Mouse (Mus musculus): ENCODE data around the gene Lhx9. TPM values are rescaled to one million over a fixed set of nuclear protein-coding genes. Genes with fewer than 3 reads are reported as not detected.
"Not testable (repeated sequence)": the region's sequence is repeated elsewhere in the genome, so short reads cannot be mapped to it uniquely, and the experiment has no call there.

Lhx9 gene
- polyA plus RNA-seq (2012; rRNA removed), result 0.10 and 0.87 TPM in 2 replicates

GRCm38 (mm10) chr1:138848511-138849109 is at the start of gene Lhx9:
Lhx9 (minus strand) TSS chr1:138848577.
- TF ChIP-seq POLR2A (IDR thresholded peaks at IDR 0.05; ENCODE audit: extremely low read depth, insufficient read depth, low read length), result no peak
- no peak for TF ChIP-seq CTCF (IDR thresholded peaks at IDR 0.05; ENCODE audit: extremely low read depth, insufficient read depth, low read length)
- Histone ChIP-seq H3K4me1 (ENCODE audit: control insufficient read depth, insufficient read depth, low read length) (no peaks in the 10 kb centered on the region), H3K4me3 (ENCODE audit: insufficient read depth, low read length) (no peak within 1 kb of the TSS; the same call in 1 of the 2 replicates), H3K27ac (ENCODE audit: insufficient read depth, low read length) (no peak within 1 kb of the TSS)

DNA sequence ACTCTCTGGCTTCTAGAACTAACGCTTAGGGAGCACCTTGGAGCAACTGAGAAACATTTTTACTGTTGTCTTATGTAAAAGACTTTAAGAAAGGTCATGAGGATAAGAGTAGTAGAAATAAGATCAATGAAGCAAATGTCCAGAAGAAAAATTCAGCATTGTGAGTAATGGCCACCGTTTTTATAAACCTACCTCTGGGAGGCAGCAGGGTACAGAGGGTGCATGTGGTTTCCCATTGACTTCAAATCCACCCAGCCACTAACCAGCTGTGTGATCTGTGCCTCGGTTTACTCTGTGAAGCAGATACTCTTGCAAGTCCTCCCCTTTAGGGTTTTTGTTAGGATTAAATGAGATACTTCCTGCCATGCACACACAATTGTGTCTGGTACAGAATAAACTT is 47.7 kb upstream of the Lhx9 start:
- Histone ChIP-seq H3K4me1 (ENCODE audit: control insufficient read depth, insufficient read depth, low read length) (no peaks in the 10 kb centered on the region), H3K27ac (ENCODE audit: insufficient read depth, low read length) (no peak overlapping the region), H3K4me3 (ENCODE audit: insufficient read depth, low read length) (no peak overlapping the region)
- TF ChIP-seq POLR2A (IDR thresholded peaks at IDR 0.05; ENCODE audit: extremely low read depth, insufficient read depth, low read length), result no peak
- TF ChIP-seq CTCF (IDR thresholded peaks at IDR 0.05; ENCODE audit: extremely low read depth, insufficient read depth, low read length), result no peak

- TF ChIP-seq CTCF (IDR thresholded peaks at IDR 0.05; ENCODE audit: extremely low read depth, insufficient read depth, low read length) (no peak), POLR2A (IDR thresholded peaks at IDR 0.05; ENCODE audit: extremely low read depth, insufficient read depth, low read length) (no peak)
- Histone ChIP-seq H3K27ac (ENCODE audit: insufficient read depth, low read length) (no peak overlapping the region), H3K4me3 (ENCODE audit: insufficient read depth, low read length) (no peak overlapping the region), H3K4me1 (ENCODE audit: control insufficient read depth, insufficient read depth, low read length) (no peaks in the 10 kb centered on the region)
These were observed 29.3 kb upstream of the Lhx9 start for GRCm38 (mm10) chr1:138877470-138878254.

GRCm38 (mm10) chr1:138876371-138877045 is 28.1 kb upstream of the Lhx9 start:
- peak overlapping the region; percentile 16; the same call in 1 of the 2 replicates for H3K4me3 ChIP-seq (ENCODE audit: insufficient read depth, low read length)
- no peak for TF ChIP-seq POLR2A (IDR thresholded peaks at IDR 0.05; ENCODE audit: extremely low read depth, insufficient read depth, low read length)
- no peak for TF ChIP-seq CTCF (IDR thresholded peaks at IDR 0.05; ENCODE audit: extremely low read depth, insufficient read depth, low read length)

GRCm38 (mm10) chr1:138856101-138856950 is 7.9 kb upstream of the Lhx9 start, which contains the start of gene 2310009B15Rik:
2310009B15Rik (minus strand) TSS chr1:138856852.
- TF ChIP-seq POLR2A (IDR thresholded peaks at IDR 0.05; ENCODE audit: extremely low read depth, insufficient read depth, low read length), result peak; percentile 47; the same call in 1 of the 2 replicates
- H3K27ac ChIP-seq (ENCODE audit: insufficient read depth, low read length), result peak within 1 kb of the TSS; percentile 84; the same call in 1 of the 2 replicates
- H3K4me1 ChIP-seq (ENCODE audit: control insufficient read depth, insufficient read depth, low read length), result not testable (repeated sequence)
- peak within 1 kb of the TSS; percentile 60 for H3K4me3 ChIP-seq (ENCODE audit: insufficient read depth, low read length)

More at GRCm38 (mm10) chr1:138876371-138877045, 28.1 kb upstream of the Lhx9 start:
- Histone ChIP-seq H3K4me1 (ENCODE audit: control insufficient read depth, insufficient read depth, low read length) (no peaks in the 10 kb centered on the region), H3K27ac (ENCODE audit: insufficient read depth, low read length) (no peak overlapping the region)

DNA sequence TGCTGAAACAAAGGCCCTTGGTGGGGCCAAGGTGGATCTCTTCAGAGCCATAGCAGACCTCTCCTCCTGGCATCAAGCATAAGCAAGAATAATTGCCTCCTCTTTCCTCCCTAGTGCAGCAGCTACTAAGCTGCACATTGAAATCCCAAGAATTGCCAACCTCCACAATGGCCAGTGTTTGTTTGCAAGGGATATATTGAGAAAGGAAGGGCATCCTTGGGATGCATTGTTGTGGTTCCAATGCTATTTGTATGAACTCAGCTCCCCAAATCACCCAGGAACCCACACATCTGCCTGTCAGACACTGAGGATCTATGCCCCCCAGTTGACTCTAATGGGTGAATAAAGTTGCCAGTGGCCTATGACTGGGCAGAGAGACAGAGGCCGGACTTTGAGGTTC is 2.4 kb upstream of the Lhx9 start:
- TF ChIP-seq CTCF (IDR thresholded peaks at IDR 0.05; ENCODE audit: extremely low read depth, insufficient read depth, low read length) (no peak), POLR2A (IDR thresholded peaks at IDR 0.05; ENCODE audit: extremely low read depth, insufficient read depth, low read length) (no peak)
- Histone ChIP-seq H3K27ac (ENCODE audit: insufficient read depth, low read length) (no peak overlapping the region), H3K4me3 (ENCODE audit: insufficient read depth, low read length) (no peak overlapping the region), H3K4me1 (ENCODE audit: control insufficient read depth, insufficient read depth, low read length) (peaks cover 1% of the 10 kb centered on the region; the same call in 1 of the 2 replicates)

DNA sequence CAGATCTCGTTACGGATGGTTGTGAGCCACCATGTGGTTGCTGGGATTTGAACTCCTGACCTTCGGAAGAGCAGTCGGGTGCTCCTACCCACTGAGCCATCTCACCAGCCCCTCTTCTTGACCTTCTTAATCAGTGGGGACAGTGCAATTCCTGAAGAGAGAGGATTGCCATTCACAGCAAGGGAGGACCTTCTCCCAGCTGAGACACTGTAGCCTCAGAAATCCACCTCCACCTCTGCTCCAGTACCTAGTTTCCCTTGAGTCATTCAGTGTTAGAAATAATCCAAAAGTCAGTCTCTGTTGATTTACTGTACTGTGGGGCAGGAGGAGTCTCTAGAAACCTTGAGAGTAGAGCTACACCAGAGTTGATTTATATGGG is 1.8 kb upstream of the Lhx9 start:
- Histone ChIP-seq H3K27ac (ENCODE audit: insufficient read depth, low read length) (no peak overlapping the region), H3K4me3 (ENCODE audit: insufficient read depth, low read length) (no peak overlapping the region), H3K4me1 (ENCODE audit: control insufficient read depth, insufficient read depth, low read length) (peaks cover under 1% of the 10 kb centered on the region; the same call in 1 of the 2 replicates)
- TF ChIP-seq CTCF (IDR thresholded peaks at IDR 0.05; ENCODE audit: extremely low read depth, insufficient read depth, low read length), result no peak
- no peak for TF ChIP-seq POLR2A (IDR thresholded peaks at IDR 0.05; ENCODE audit: extremely low read depth, insufficient read depth, low read length)

DNA sequence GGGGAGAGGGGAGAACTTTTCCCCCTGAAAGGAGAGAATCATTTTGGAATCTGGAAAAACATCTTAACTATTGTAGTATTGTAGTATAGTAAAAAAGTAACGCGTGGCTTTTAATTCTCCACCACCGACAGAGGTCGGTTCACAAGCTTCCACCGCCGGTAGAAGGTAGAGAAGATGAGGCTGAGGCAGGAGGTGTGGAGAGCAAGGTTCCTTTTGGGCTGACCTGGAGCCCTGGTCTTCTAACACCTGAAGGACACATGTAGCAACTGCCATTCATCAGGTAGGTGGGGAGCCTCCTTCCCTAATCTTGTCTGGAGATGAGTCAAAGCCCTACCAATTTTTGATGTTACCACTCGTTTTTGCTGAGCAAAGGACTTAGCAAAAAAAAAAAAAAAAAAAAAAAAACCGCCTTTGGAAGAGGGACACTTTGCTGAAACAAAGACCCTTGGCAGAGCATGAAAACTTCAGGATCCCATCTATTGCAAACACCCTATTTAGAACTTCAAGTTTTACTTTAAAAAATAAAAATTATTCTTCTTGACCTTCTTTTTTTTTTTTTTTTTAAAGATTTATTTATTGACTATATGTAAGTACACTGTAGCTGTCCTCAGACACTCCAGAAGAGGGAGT is 1.3 kb upstream of the Lhx9 start:
- H3K4me3 ChIP-seq (ENCODE audit: insufficient read depth, low read length), result no peak overlapping the region
- TF ChIP-seq POLR2A (IDR thresholded peaks at IDR 0.05; ENCODE audit: extremely low read depth, insufficient read depth, low read length) (no peak), CTCF (IDR thresholded peaks at IDR 0.05; ENCODE audit: extremely low read depth, insufficient read depth, low read length) (no peak)
- H3K27ac ChIP-seq (ENCODE audit: insufficient read depth, low read length), result no peak overlapping the region
- no peaks in the 10 kb centered on the region for H3K4me1 ChIP-seq (ENCODE audit: control insufficient read depth, insufficient read depth, low read length)

Measured in cortical plate, adult 2 months (tissue).